Mouse (Mus musculus) hindbrain, postnatal 0 days (tissue): ENCODE measurements at regions not wholly inside any gene's neighbourhood (a gene's known extent, or its start where the extent isn't known, plus 50 kb on each side); places are given as distances from the start of the nearest gene placed in this dataset.

Source experiments
- ATAC-seq: fragments of 200-750 bp; cut with Nextera tagmentation; 2 replicates; pipeline ENCODE4 v1.8.0; 2017; ENCODE audit warnings: mild to moderate bottlenecking, moderate TSS enrichment, moderate library complexity
- DNase-seq: peaks from one replicate; pipeline ENCODE4 v3.0.0-alpha.2; 2015; ENCODE audit warnings: low spot score
- H3K27ac ChIP-seq: fragments of 300-500 bp; sonication (generic); 2 replicates; pipeline ENCODE4 v1.5.1; 2014; ENCODE audit warnings: mild to moderate bottlenecking
- H3K27me3 ChIP-seq: fragments of 300-500 bp; sonication (generic); 2 replicates; pipeline ENCODE4 v1.6.1; 2014; ENCODE audit warnings: low read length, mixed read lengths; ENCODE audit not compliant: insufficient read depth
- H3K36me3 ChIP-seq: fragments of 300-500 bp; sonication (generic); 2 replicates; pipeline ENCODE4 v1.6.1; 2014; ENCODE audit warnings: low read length, mixed read lengths; ENCODE audit not compliant: insufficient read depth
- H3K4me1 ChIP-seq: fragments of 300-500 bp; sonication (generic); 2 replicates; pipeline ENCODE4 v1.6.1; 2014; ENCODE audit warnings: antibody characterized with exemption, low read length, mixed read lengths; ENCODE audit not compliant: insufficient read depth
- H3K4me2 ChIP-seq: fragments of 300-500 bp; sonication (generic); 2 replicates; pipeline ENCODE4 v1.6.1; 2014; ENCODE audit warnings: low read depth, mild to moderate bottlenecking, low read length, moderate library complexity, mixed read lengths
- H3K4me3 ChIP-seq: fragments of 300-500 bp; sonication (generic); 2 replicates; pipeline ENCODE4 v1.5.1; 2014; ENCODE audit warnings: low read length
- H3K9ac ChIP-seq: fragments of 300-500 bp; sonication (generic); replicated peaks from 2 replicates; pipeline ENCODE4 v1.6.1; 2014; ENCODE audit warnings: mild to moderate bottlenecking, low read length, moderate library complexity, mixed read lengths
- H3K9me3 ChIP-seq: fragments of 300-500 bp; sonication (generic); 2 replicates; pipeline ENCODE4 v1.6.1; 2016; ENCODE audit warnings: low read length, mixed read lengths
- CTCF ChIP-seq: IDR thresholded peaks from 2 replicates; pipeline ENCODE4 v1.5.1; 2016; ENCODE audit warnings: antibody characterized with exemption, control low read depth, low read depth
- WGBS: fragments of 180-500 bp; shearing (Covaris S2); extraction: QIAGEN DNeasy Blood & Tissue Kit; methylation state at CpG from one replicate; pipeline ENCODE4 v1.1.7; 2014; 5-methylcytosine and 5-hydroxymethylcytosine counted together

- TF ChIP-seq CTCF: no peak
- DNase-seq (peak; percentile 17), ATAC-seq (no peak)
- no peaks in the 10 kb centered on the region for H3K36me3 ChIP-seq
- H3K4me1 ChIP-seq: no peaks in the 10 kb centered on the region
- H3K27me3 ChIP-seq: no peaks in the 10 kb centered on the region
- H3K4me2 ChIP-seq: peak overlapping the region; percentile 31; the same call in 1 of the 2 replicates
- H3K27ac ChIP-seq: no peak overlapping the region
- whole genome bisulfite sequencing: 47% methylated on average over 9 of the region's 9 CpGs
- no peak overlapping the region for H3K9ac ChIP-seq
- H3K4me3 ChIP-seq: no peak overlapping the region
- no peaks in the 10 kb centered on the region for H3K9me3 ChIP-seq
Observed at GRCm38 (mm10) chr4:80131623-80132301, 702.2 kb upstream of the Tyrp1 start.

GRCm38 (mm10) chr4:80140261-80140660 lies 693.7 kb upstream of the Tyrp1 start:
- H3K4me1 ChIP-seq: no peaks in the 10 kb centered on the region
- H3K36me3 ChIP-seq: no peaks in the 10 kb centered on the region
- H3K9me3 ChIP-seq: no peaks in the 10 kb centered on the region
- no peak overlapping the region for H3K4me3 ChIP-seq
- no peak overlapping the region for H3K4me2 ChIP-seq
- no peak overlapping the region for H3K9ac ChIP-seq
- no peak overlapping the region for H3K27ac ChIP-seq
- H3K27me3 ChIP-seq: no peaks in the 10 kb centered on the region
- no peak for TF ChIP-seq CTCF
- ATAC-seq: no peak
- no peak for DNase-seq
- whole genome bisulfite sequencing: 79% methylated on average over 4 of the region's 4 CpGs

- no peaks in the 10 kb centered on the region for H3K36me3 ChIP-seq
- no peaks in the 10 kb centered on the region for H3K9me3 ChIP-seq
- ATAC-seq: no peak
- WGBS: 82% methylated on average over 4 of the region's 4 CpGs
- no peak for DNase-seq
- H3K27ac ChIP-seq: no peak overlapping the region
- H3K9ac ChIP-seq: no peak overlapping the region
- H3K4me1 ChIP-seq: no peaks in the 10 kb centered on the region
- TF ChIP-seq CTCF: no peak
- H3K4me2 ChIP-seq: no peak overlapping the region
- no peaks in the 10 kb centered on the region for H3K27me3 ChIP-seq
- no peak overlapping the region for H3K4me3 ChIP-seq
Observed at GRCm38 (mm10) chr4:80159842-80160241, 674.1 kb upstream of the Tyrp1 start.

GRCm38 (mm10) chr4:80173229-80173628 lies 660.7 kb upstream of the Tyrp1 start:
- Histone ChIP-seq H3K27ac (no peak overlapping the region), H3K27me3 (no peaks in the 10 kb centered on the region), H3K4me1 (no peaks in the 10 kb centered on the region), H3K4me2 (no peak overlapping the region), H3K36me3 (no peaks in the 10 kb centered on the region), H3K9me3 (no peaks in the 10 kb centered on the region), H3K4me3 (no peak overlapping the region), H3K9ac (no peak overlapping the region)
- no peak for ATAC-seq
- no peak for TF ChIP-seq CTCF
- WGBS: 80% methylated on average over 6 of the region's 6 CpGs
- no peak for DNase-seq

GRCm38 (mm10) chr4:80202223-80202622 lies 631.7 kb upstream of the Tyrp1 start:
- Histone ChIP-seq H3K9ac (no peak overlapping the region), H3K36me3 (no peaks in the 10 kb centered on the region), H3K4me1 (no peaks in the 10 kb centered on the region), H3K4me3 (no peak overlapping the region), H3K27ac (no peak overlapping the region), H3K4me2 (no peak overlapping the region), H3K9me3 (no peaks in the 10 kb centered on the region), H3K27me3 (no peaks in the 10 kb centered on the region)
- peak; percentile 12 for DNase-seq
- no peak for TF ChIP-seq CTCF
- 47% methylated on average over 1 of the region's 1 CpGs for WGBS
- no peak for ATAC-seq

- DNase-seq: peak; percentile 37
- no peak overlapping the region for H3K27ac ChIP-seq
- H3K9me3 ChIP-seq: no peaks in the 10 kb centered on the region
- H3K9ac ChIP-seq: no peak overlapping the region
- H3K4me1 ChIP-seq: no peaks in the 10 kb centered on the region
- H3K36me3 ChIP-seq: no peaks in the 10 kb centered on the region
- 60% methylated on average over 6 of the region's 6 CpGs for WGBS
- H3K27me3 ChIP-seq: no peaks in the 10 kb centered on the region
- peak; percentile 56; the same call in 1 of the 2 replicates for ATAC-seq
- H3K4me2 ChIP-seq: no peak overlapping the region
- H3K4me3 ChIP-seq: no peak overlapping the region
- TF ChIP-seq CTCF: no peak
Observed at GRCm38 (mm10) chr4:80203916-80204315, 630.0 kb upstream of the Tyrp1 start.

GRCm38 (mm10) chr4:80204374-80204773 lies 629.5 kb upstream of the Tyrp1 start:
- Histone ChIP-seq H3K27ac (no peak overlapping the region), H3K9me3 (no peaks in the 10 kb centered on the region), H3K9ac (no peak overlapping the region), H3K36me3 (no peaks in the 10 kb centered on the region), H3K4me2 (no peak overlapping the region), H3K4me1 (no peaks in the 10 kb centered on the region), H3K4me3 (no peak overlapping the region), H3K27me3 (no peaks in the 10 kb centered on the region)
- no peak for TF ChIP-seq CTCF
- WGBS: 77% methylated on average over 5 of the region's 5 CpGs
- ATAC-seq (no peak), DNase-seq (no peak)
